Mouse (Mus musculus) thymus, adult 2 months (tissue): Measurements from ENCODE around the gene Eif2b2.

Source experiments
- CTCF ChIP-seq: fragments of 200-500 bp; IDR thresholded peaks from 2 replicates; pipeline ENCODE4 v1.5.1; 2012; ENCODE audit warnings: mild to moderate bottlenecking, control low read depth, low read length, moderate library complexity, borderline replicate concordance; ENCODE audit not compliant: control insufficient read depth, poor library complexity, insufficient read depth; ENCODE audit errors: extremely low read depth
- POLR2A ChIP-seq: fragments of 200-500 bp; IDR thresholded peaks from 2 replicates; pipeline ENCODE4 v1.6.1; 2012; ENCODE audit warnings: mild to moderate bottlenecking, low read length, control low read depth, moderate library complexity; ENCODE audit not compliant: control insufficient read depth, poor library complexity, insufficient read depth; ENCODE audit errors: extremely low read depth

DNA sequence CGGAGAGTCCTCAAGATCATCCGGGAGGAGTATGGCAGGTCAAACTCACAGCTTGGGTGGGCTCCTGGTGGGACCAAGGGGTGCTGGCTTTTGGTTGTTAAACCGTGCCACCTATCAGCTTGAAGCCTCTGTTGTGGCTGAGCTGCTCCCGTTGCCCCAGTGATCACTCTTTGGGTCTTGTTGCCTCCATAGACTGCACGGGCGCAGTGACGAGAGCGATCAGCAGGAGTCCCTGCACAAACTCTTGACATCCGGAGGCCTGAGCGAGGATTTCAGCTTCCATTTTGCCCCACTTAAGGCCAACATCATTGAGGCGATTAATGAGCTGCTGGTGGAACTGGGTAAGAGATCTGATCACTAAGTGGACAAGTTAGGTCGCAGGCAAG is 617 bp downstream of the Eif2b2 start:
- TF ChIP-seq CTCF: no peak
- no peak for TF ChIP-seq POLR2A
